Mouse (Mus musculus) neural tube, postnatal 0 days (tissue): ENCODE results near the gene Olfr173. TPM values are rescaled to one million over a fixed set of nuclear protein-coding genes. Genes with fewer than 3 reads are reported as not detected.

ENCODE experiments used
- microRNA-seq: library from miRNA; unstranded; fragments of <30 nt; microRNA quantifications from one replicate; pipeline ENCODE4, GENCODE M21; 2016
- polyA plus RNA-seq: library from polyadenylated mRNA; unstranded; fragments of >200 nt; fragmentation: Nextera tagmentation; extraction: Ambion mirVana; gene quantifications from 2 replicates; pipeline ENCODE4 v1.2.1, GENCODE M21; 2015

Gene Olfr173
- not detected in 2 replicates for polyA plus RNA-seq

DNA sequence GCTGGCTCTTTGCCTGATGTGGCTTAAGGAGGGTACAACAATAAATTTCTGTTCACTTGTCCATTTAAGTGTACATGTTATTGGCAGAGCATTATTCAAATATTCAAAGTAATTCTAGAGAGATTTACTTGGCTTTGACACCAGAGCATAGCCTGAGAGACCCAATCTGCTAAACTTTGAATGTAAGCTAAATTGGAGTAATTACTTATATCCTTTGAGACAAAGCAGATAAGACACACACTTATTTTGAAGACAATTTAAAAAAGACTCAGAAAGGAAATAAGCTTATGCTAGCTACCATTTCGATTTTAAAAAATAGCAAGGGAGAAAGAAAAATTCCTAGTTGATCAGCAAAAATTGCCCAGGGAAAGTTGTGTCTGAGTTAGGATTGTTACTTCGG is at the start of gene Olfr173:
Gene Olfr173, minus strand, starts transcription at position 101 of the 400 bp plus-strand sequence.

DNA sequence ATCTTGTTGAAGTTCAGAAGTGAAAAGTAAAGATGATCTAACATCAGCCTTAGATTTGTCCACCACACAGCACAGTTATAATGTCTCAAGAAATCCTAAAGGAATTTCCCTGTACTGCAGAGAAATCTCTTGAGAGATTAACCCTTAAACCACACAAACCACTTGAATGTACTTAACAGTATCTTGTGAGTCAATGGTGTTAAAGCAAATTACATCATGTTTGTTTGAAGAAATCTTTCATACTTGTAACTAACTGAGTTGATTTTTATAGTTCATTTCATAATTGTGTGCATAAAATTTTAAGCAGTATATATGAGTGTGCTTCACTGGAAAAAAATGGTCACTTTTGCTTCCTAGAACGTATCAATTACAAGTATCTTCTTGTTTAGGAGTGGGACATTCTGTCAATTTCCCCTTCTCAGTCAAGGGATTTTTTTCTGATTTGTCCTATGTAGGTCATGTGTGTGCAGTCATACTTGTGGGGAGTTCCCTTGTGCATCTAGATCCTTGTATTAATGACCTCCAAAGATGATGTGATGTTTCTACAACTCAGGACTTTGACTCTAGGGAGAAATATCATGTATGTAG is 26.8 kb upstream of the Olfr173 start, which contains the start of gene Olfr175-ps1:
Gene Olfr175-ps1, minus strand, starts transcription at position 51 of the 588 bp plus-strand sequence.

DNA sequence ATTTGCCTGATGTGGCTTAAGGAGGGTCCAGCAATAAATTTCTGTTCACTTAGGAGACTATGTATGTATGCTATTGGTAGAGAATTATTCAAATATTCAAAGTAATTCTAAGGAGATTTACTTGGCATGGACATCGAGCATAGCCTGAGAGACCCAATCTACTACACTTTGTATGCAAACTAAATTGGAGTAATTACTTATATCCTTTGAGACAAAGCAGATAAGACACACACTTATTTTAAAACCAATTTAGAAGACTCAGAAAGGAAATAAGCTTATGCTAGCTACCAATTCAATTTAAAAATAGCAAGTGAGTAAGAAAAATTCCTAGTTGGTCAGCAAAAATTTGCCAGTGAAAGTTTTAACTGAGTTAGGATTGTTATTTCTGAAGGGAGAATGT is 37.0 kb downstream of the Olfr173 start, which contains the start of gene Olfr172:
Gene Olfr172, minus strand, starts transcription at position 101 of the 400 bp plus-strand sequence.

Small RNAs within 50 kb of the gene (microRNA-seq; reads per million reads assigned to microRNA genes)
- gene Gm27564, result not detected

Other genes starting within 250 kb of the Olfr173 start
- gene Gm813, start 183.3 kb downstream of the Olfr173 start, polyA plus RNA-seq, result not detected in 2 replicates
- not detected in 2 replicates for gene E330017A01Rik, start 161.5 kb downstream of the Olfr173 start, polyA plus RNA-seq
- 19.6 and 22.6 TPM in 2 replicates for gene Cpox, start 130.0 kb downstream of the Olfr173 start, polyA plus RNA-seq
- not detected in 2 replicates for gene Gpr15, start 81.2 kb downstream of the Olfr173 start, polyA plus RNA-seq
- gene Cldnd1, start 72.4 kb downstream of the Olfr173 start, polyA plus RNA-seq, result 167 and 171 TPM in 2 replicates
- not detected in 2 replicates for gene Olfr172, start 37.1 kb downstream of the Olfr173 start, polyA plus RNA-seq
- gene Olfr175-ps1, start 26.5 kb upstream of the Olfr173 start, polyA plus RNA-seq, result not detected in 2 replicates
- gene Olfr177, start 74.5 kb upstream of the Olfr173 start, polyA plus RNA-seq, result not detected in 2 replicates
- gene Olfr178, start 91.8 kb upstream of the Olfr173 start, polyA plus RNA-seq, result not detected in 2 replicates
- not detected in 2 replicates for gene Olfr181, start 128.5 kb upstream of the Olfr173 start, polyA plus RNA-seq
- gene Olfr180, start 129.1 kb upstream of the Olfr173 start, polyA plus RNA-seq, result not detected in 2 replicates
- not detected in 2 replicates for gene Olfr183, start 195.1 kb upstream of the Olfr173 start, polyA plus RNA-seq
- gene Olfr186, start 230.0 kb upstream of the Olfr173 start, polyA plus RNA-seq, result not detected in 2 replicates
- gene Olfr187, start 239.5 kb upstream of the Olfr173 start, polyA plus RNA-seq, result not detected in 2 replicates